Mouse (Mus musculus) adrenal gland, adult 2 months (tissue): Measurements from ENCODE around the gene Pheta1. TPM values are rescaled to one million over a fixed set of nuclear protein-coding genes. Genes with fewer than 3 reads are reported as not detected.

Experiments
- DNase-seq: peaks from one replicate; pipeline ENCODE4 v3.0.0; 2021
- long read RNA-seq: library from polyadenylated mRNA; stranded (forward); transcript quantifications from one replicate; pipeline ENCODE4 v2.0.0, GENCODE M21; 2021
- polyA plus RNA-seq: library from polyadenylated mRNA; depleted of rRNA; stranded (reverse); fragments of >200 nt; gene quantifications from 2 replicates; pipeline ENCODE4 v1.2.3, GENCODE M21; 2012; rRNA removed
- total RNA-seq, 2 experiments: library from RNA; stranded (reverse); gene quantifications; 2 replicates each; pipeline ENCODE4 v1.2.3; 2021

Gene Pheta1
- total RNA-seq, result 1 to 10 TPM; 5.6 to 9.2 TPM
- polyA plus RNA-seq, result 24.3 and 27.4 TPM in 2 replicates
- long read RNA-seq, transcript Pheta1-203 (3 exons, 2,335 nt), result major isoform, 5 of 8 reads
- long read RNA-seq, partial matches to known transcripts, result 0 of 8 reads
- long read RNA-seq, other reads (novel, unspliced or antisense), result 0 of 8 reads

DNA sequence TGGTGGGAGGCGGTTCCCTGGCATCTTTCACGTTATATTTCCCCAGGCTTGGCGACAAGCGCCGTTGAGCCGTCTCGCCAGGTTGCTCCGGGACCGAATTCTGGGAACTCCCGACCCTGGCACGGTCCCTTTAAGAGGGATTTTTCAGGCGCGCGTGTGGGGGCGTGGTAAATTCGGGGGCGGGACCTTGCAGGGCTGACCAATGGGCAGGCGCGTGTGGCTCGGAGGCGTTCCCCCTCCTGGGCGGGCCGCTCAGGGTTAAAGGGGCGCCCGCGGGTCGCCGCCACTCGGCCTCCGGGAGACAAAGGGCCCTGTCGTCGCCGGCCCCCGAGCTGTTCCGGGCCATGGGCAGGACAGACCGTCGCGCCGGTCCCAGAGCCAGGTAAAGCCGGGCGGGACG lies at the start of gene Pheta1:
TSS of gene Pheta1 (plus strand) at position 242 of the 400 bp plus-strand sequence.
- DNase-seq, result peak; percentile 96

- DNase-seq, result no peak
Observed at GRCm38 (mm10) chr5:121807186-121807585, 41.6 kb upstream of the Pheta1 start.

- DNase-seq, result no peak
Observed at GRCm38 (mm10) chr5:121808202-121808601, 40.6 kb upstream of the Pheta1 start.

- no peak for DNase-seq
Observed at GRCm38 (mm10) chr5:121809667-121810224, 39.0 kb upstream of the Pheta1 start.

GRCm38 (mm10) chr5:121810331-121811151 lies 38.2 kb upstream of the Pheta1 start:
- no peak for DNase-seq

- no peak for DNase-seq
Observed at GRCm38 (mm10) chr5:121811485-121811931, 37.3 kb upstream of the Pheta1 start.

GRCm38 (mm10) chr5:121812526-121813243 lies 36.1 kb upstream of the Pheta1 start:
- no peak for DNase-seq

- no peak for DNase-seq
Observed at GRCm38 (mm10) chr5:121813744-121814143, 35.0 kb upstream of the Pheta1 start.

GRCm38 (mm10) chr5:121815067-121815466 lies 33.7 kb upstream of the Pheta1 start:
- peak; percentile 69 for DNase-seq

- DNase-seq, result no peak
Observed at GRCm38 (mm10) chr5:121815867-121816380, 32.9 kb upstream of the Pheta1 start.

DNA sequence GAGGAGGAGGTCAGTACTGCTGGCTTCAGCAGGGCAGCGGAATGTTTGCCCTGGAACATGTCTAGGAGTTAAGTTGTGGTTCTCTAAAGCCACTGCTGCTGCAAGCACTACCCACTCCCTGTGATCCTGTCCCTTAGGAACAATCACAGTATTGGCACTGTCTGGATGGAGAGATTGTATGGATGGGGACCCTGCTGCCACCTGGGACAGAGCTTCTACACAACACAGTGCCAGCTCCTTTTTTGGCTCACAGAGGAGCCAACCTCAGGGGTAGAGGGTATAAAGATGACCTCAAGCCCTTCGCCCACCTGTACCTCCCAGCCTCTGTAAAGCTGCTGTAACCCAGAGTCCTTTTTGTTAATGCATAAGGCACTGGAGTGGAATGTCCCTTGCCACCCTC lies 32.2 kb upstream of the Pheta1 start:
- DNase-seq, result no peak

- DNase-seq, result no peak
Observed at GRCm38 (mm10) chr5:121817551-121817950, 31.2 kb upstream of the Pheta1 start.

DNA sequence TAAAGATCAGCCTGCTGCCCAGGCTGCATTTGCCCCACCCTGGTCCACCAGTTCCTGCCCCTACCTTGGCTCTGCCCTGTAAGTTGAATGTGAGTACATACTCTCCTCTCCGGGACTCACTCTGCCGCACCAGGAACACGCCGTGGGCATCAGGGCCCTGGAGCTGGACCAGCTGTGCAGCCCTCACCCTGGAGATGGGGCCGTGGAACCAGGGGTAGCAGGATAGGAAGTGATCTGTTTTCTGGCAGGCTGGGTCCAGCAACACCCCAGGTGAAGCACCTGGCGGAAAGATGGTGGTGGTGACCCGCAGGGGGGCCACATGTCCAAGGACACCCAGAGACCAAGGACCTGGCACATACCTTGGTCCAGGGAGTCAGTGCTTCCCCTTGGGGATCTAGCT lies 30.4 kb upstream of the Pheta1 start:
- no peak for DNase-seq

- DNase-seq, result no peak
Observed at GRCm38 (mm10) chr5:121818862-121819261, 29.9 kb upstream of the Pheta1 start.

GRCm38 (mm10) chr5:121819559-121819958 lies 29.2 kb upstream of the Pheta1 start:
- no peak for DNase-seq

DNA sequence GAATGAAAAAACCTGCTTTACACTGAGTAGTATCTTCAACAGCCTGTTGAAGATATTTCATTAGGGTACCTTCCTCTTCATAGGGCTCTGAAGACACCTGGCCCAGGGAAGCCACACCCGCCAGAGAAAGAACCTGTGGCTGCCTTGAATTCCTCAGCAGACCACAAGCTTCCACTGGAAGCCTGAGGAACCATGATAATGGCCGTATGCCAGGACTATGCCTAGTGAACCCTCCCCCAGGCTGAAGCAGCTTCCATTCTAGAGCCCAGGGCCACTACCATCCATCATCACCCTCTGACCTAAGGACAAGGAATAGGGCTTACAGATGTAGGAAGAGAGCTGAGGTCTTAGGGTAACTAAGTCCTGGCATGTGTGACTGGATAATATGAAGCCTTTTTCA lies 28.6 kb upstream of the Pheta1 start:
- DNase-seq, result peak; percentile 57

DNA sequence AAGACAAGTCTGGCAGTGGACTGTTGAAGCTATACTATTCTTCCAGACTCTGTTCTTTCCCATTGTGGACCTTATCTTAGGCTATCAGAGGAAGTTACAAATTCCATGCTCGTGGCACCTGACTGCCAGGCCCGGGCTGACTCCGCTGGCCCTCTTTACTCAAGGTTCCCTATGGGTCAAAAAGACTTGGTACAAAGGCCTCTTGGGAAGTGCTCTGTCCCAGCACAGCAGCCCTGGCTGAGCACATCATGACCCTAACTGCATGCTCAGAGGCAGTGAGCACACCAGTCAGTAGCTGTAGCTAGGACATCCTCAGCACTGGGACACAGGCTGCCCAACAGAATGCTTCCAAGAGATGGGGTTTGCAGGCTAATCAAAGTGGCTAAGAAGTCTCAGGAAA lies 28.1 kb upstream of the Pheta1 start:
- no peak for DNase-seq

DNA sequence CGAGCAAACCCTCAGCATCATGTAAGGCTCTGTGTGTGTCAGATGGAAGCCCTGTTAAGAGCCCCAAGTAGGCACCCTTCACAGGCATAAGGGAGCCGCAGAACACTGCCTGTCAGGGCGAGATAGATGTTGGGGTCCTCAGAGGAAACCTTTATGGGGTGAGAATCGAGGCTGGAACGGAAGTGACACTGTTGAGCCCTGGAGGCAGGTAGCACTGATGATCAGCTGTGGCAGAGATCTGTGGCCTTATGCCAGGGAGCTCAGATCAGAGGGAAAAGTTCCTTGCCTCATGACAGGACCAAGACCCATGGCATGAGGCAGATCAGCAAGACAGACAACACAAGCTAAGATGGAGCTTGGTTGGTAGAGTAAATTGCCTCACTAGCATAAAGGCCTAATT lies 27.7 kb upstream of the Pheta1 start:
- no peak for DNase-seq

DNA sequence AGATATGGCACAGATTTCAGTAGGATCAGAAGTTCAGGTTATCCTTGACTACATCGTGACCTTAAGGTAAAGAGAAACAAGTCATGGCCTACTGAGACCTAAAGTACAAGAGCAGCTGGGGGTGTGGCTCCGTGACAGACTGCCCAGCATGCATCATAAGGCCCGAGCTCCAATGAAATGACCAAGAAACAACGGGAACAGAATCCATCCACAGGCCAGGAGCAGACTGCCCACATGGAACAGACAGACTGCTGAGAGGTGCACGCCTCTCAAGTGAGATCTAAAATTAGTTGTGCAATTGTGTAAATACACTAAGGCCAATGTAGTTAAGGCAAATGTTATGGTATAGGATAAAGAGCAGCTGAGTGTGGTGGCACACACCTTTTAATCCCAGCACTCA lies 27.2 kb upstream of the Pheta1 start:
- DNase-seq, result no peak

GRCm38 (mm10) chr5:121822786-121823505 lies 25.8 kb upstream of the Pheta1 start:
- DNase-seq, result no peak

GRCm38 (mm10) chr5:121823668-121824067 lies 25.1 kb upstream of the Pheta1 start:
- no peak for DNase-seq

- DNase-seq, result no peak
Observed at GRCm38 (mm10) chr5:121824121-121824520, 24.7 kb upstream of the Pheta1 start.
